Mouse (Mus musculus): ENCODE data around the gene Cdh23.

GRCm38 (mm10) chr10:60582956-60583355 is 113.3 kb downstream of the Cdh23 start:
- TF ChIP-seq CHD2 (IDR thresholded peaks at IDR 0.05; ENCODE audit: low read depth, low read length), result no peak
- TF ChIP-seq ZNF384 (IDR thresholded peaks at IDR 0.05; ENCODE audit: low read depth, low read length), result no peak
- no peak for TF ChIP-seq MAFK (IDR thresholded peaks at IDR 0.05; ENCODE audit: insufficient read depth, low read depth, low read length)
- TF ChIP-seq ZC3H11A (IDR thresholded peaks at IDR 0.05; ENCODE audit: borderline replicate concordance, low read depth, low read length), result no peak
